Comparison of ENCODE assay signal across 10 mouse cellular contexts in genomic region chr5:65951513-65951909, GRCm38 (mm10). TPM values are rescaled to one million over a fixed set of nuclear protein-coding genes. Genes with fewer than 3 reads are reported as not detected.
DNase-seq lines count a peak whose midpoint lies in the region; ATAC-seq lines count a peak whose summit lies in the region.
"Had no signal": no experiment of that assay in that cellular context is flagged by ENCODE, and none has a peak within 500 bp of the region (broad histone marks: within the 10 kb centered on the region; RNA-seq: fewer than 3 reads in every experiment).

No protein-coding gene starts in this region.

- H3K27ac ChIP-seq in heart, embryonic 11.5 days (ENCODE audit: low read depth, low read length): no peak overlapping the region
- H3K27ac ChIP-seq in forebrain, embryonic 14.5 days (ENCODE audit: low read depth, low read length): peak overlapping the region; percentile 89

- no peak for ATAC-seq in heart, embryonic 11.5 days (replicated peaks; ENCODE audit: insufficient number of reproducible peaks, low FRiP score, low TSS enrichment)
- no peak for ATAC-seq in forebrain, embryonic 14.5 days
- no peak for ATAC-seq in inflammation-experienced regulatory T-cells, adult 6 months

- 64% methylated on average over 4 of the region's 4 CpGs for WGBS in heart, embryonic 11.5 days (ENCODE audit: insufficient replicate concordance)
- WGBS in forebrain, embryonic 14.5 days: 77% methylated on average over 4 of the region's 4 CpGs

- no peaks in the 10 kb centered on the region for H3K9me3 ChIP-seq in heart, embryonic 11.5 days (replicated peaks; ENCODE audit: control insufficient read depth, low read length)
- no peaks in the 10 kb centered on the region for H3K9me3 ChIP-seq in forebrain, embryonic 14.5 days (replicated peaks; ENCODE audit: control insufficient read depth, low read length)
- H3K9me3 ChIP-seq: embryonic facial prominence, embryonic 15.5 days had no signal

- intact Hi-C loops in left cerebral cortex, postnatal 36 days (cut with DNase I): no loop called here

- H3K9ac ChIP-seq in heart, embryonic 11.5 days (ENCODE audit: low read depth, low read length): no peak overlapping the region
- no peak overlapping the region for H3K9ac ChIP-seq in forebrain, embryonic 14.5 days (ENCODE audit: low read length)
- H3K9ac ChIP-seq: embryonic facial prominence, embryonic 15.5 days had no signal

- peaks cover 5% of the 10 kb centered on the region for H3K4me1 ChIP-seq in heart, embryonic 11.5 days (ENCODE audit: control insufficient read depth, insufficient read depth, low read length)
- peaks cover 4% of the 10 kb centered on the region for H3K4me1 ChIP-seq in forebrain, embryonic 14.5 days (ENCODE audit: control insufficient read depth, insufficient read depth, low read length)

- DNase-seq in heart, adult 11 months: peak; percentile 74
- peak; percentile 62 to 67 for DNase-seq in CD8-positive naive resting alpha-beta T cell, adult 2 months (ENCODE audit: low read depth in 2 of 2, low spot score in 2 of 2)
- DNase-seq in forebrain, embryonic 14.5 days (ENCODE audit: low spot score): no peak
- DNase-seq in natural killer cell, adult 2 months (ENCODE audit: low spot score in 2 of 2): peak; percentile 43 to 66
- DNase-seq in left cerebral cortex, postnatal 36 days (ENCODE audit: low spot score in 2 of 2): no peak
- DNase-seq in kidney, postnatal 4 days: no peak

- H3K27me3 ChIP-seq in heart, embryonic 11.5 days (ENCODE audit: control insufficient read depth, insufficient read depth, low read length): no peaks in the 10 kb centered on the region
- H3K27me3 ChIP-seq in forebrain, embryonic 14.5 days (replicated peaks; ENCODE audit: control insufficient read depth, insufficient read depth, low read length): no peaks in the 10 kb centered on the region
- H3K27me3 ChIP-seq: embryonic facial prominence, embryonic 15.5 days had no signal

- H3K4me3 ChIP-seq in heart, embryonic 11.5 days (ENCODE audit: low read depth, low read length): no peak overlapping the region
- H3K4me3 ChIP-seq in forebrain, embryonic 14.5 days (ENCODE audit: low read depth, low read length): no peak overlapping the region
- H3K4me3 ChIP-seq: embryonic facial prominence, embryonic 15.5 days had no signal

- H3K36me3 ChIP-seq in heart, embryonic 11.5 days (ENCODE audit: control insufficient read depth, insufficient read depth, low read length): no peaks in the 10 kb centered on the region
- H3K36me3 ChIP-seq in forebrain, embryonic 14.5 days (ENCODE audit: control insufficient read depth, insufficient read depth, low read length): no peaks in the 10 kb centered on the region
- H3K36me3 ChIP-seq: embryonic facial prominence, embryonic 15.5 days had no signal

- H3K4me2 ChIP-seq in heart, embryonic 11.5 days: no peak overlapping the region
- no peak overlapping the region for H3K4me2 ChIP-seq in forebrain, embryonic 14.5 days (ENCODE audit: low read length)
- H3K4me2 ChIP-seq: embryonic facial prominence, embryonic 15.5 days had no signal

RNA-seq across cellular contexts. Expression of gene Chrna9, which starts 16.8 kb away (rescaled TPM):
- not detected in 2 replicates for polyA plus RNA-seq in heart, embryonic 11.5 days (2014; fragmentation: Nextera tagmentation; extraction: Ambion mirVana)
- polyA plus RNA-seq in forebrain, embryonic 14.5 days (2014; fragmentation: Nextera tagmentation; extraction: Ambion mirVana): not detected in 2 replicates
- total RNA-seq in left cerebral cortex, postnatal 36 days (2021): not detected
- polyA plus RNA-seq in inflammation-experienced regulatory T-cells, adult 6 months (2017; shearing (Covaris generic)): 1 to 10 TPM in 2 of 3 experiments, not detected in 1; 1.6 to 2.0 TPM
- total RNA-seq: left cerebral cortex, adult 8-10 months had no signal
- polyA plus RNA-seq: embryonic facial prominence, embryonic 15.5 days had no signal

RNA-seq across cellular contexts. Expression of gene 9130230L23Rik, which starts 52.6 kb away (rescaled TPM):
- 0.29 TPM in 1 of 2 replicates, not detected in the other for polyA plus RNA-seq in heart, embryonic 11.5 days (2014; fragmentation: Nextera tagmentation; extraction: Ambion mirVana)
- polyA plus RNA-seq in forebrain, embryonic 14.5 days (2014; fragmentation: Nextera tagmentation; extraction: Ambion mirVana): not detected in 2 replicates
- total RNA-seq in left cerebral cortex, postnatal 36 days (2021): not detected
- polyA plus RNA-seq in inflammation-experienced regulatory T-cells, adult 6 months (2017; shearing (Covaris generic)): under 1 TPM in 2 of 3 experiments, not detected in 1; 0.88 to 0.96 TPM
- total RNA-seq: left cerebral cortex, adult 8-10 months had no signal

Comparison
In these comparisons a context has a peak if more than half of its experiments do, and no peak if none do; other contexts are left out.
1. DNase-seq: peak in heart, adult 11 months (single experiment), CD8-positive naive resting alpha-beta T cell, adult 2 months (2 of 2) and natural killer cell, adult 2 months (2 of 2); none in forebrain, embryonic 14.5 days (single experiment), left cerebral cortex, postnatal 36 days (0 of 2) and kidney, postnatal 4 days (0 of 2).